Mouse (Mus musculus) brain, embryonic 14.5 days (tissue): ENCODE results near the gene Olfr15.

Experiments used
- CTCF ChIP-seq: fragments of 200-500 bp; IDR thresholded peaks from 2 replicates; pipeline ENCODE4 v1.5.1; 2012; ENCODE audit warnings: inconsistent platforms, mild to moderate bottlenecking, moderate library complexity, borderline replicate concordance; ENCODE audit not compliant: insufficient read depth, insufficient read length; ENCODE audit errors: extremely low read depth
- POLR2A ChIP-seq: fragments of 200-500 bp; IDR thresholded peaks from 2 replicates; pipeline ENCODE4 v1.6.1; 2012; ENCODE audit warnings: mild to moderate bottlenecking, inconsistent platforms, borderline replicate concordance; ENCODE audit not compliant: poor library complexity, insufficient read depth, insufficient read length, severe bottlenecking; ENCODE audit errors: extremely low read depth

GRCm38 (mm10) chr16:3854437-3855182 lies 23.9 kb downstream of the Olfr15 start:
- TF ChIP-seq POLR2A = no peak
- no peak for TF ChIP-seq CTCF
